Mouse (Mus musculus) cerebellum, adult 2 months (tissue): ENCODE measurements around the gene Sec24c. TPM values are rescaled to one million over a fixed set of nuclear protein-coding genes. Genes with fewer than 3 reads are reported as not detected.
"Not testable (repeated sequence)": the region's sequence is repeated elsewhere in the genome, so short reads cannot be mapped to it uniquely, and the experiment has no call there.

Source experiments
- DNase-seq, 2 experiments: peaks; one replicate each; pipeline ENCODE4 v3.0.0; 2021
- H3K27ac ChIP-seq: fragments of 200-500 bp; 2 replicates; pipeline ENCODE4 v1.5.1; 2012; ENCODE audit warnings: low read length, control low read depth, inconsistent platforms; ENCODE audit not compliant: insufficient read depth
- H3K27me3 ChIP-seq: fragments of 200-500 bp; 2 replicates; pipeline ENCODE4 v1.6.1; 2012; ENCODE audit warnings: inconsistent platforms, mild to moderate bottlenecking, low read length, moderate library complexity; ENCODE audit not compliant: control insufficient read depth, insufficient read depth
- H3K4me1 ChIP-seq: fragments of 200-500 bp; 2 replicates; pipeline ENCODE4 v1.6.1; 2011; ENCODE audit warnings: low read length; ENCODE audit not compliant: control insufficient read depth, insufficient read depth
- H3K4me3 ChIP-seq: fragments of 200-500 bp; replicated peaks from 2 replicates; pipeline ENCODE3; 2011; ENCODE audit warnings: mild to moderate bottlenecking, low read depth, low read length, control low read depth; ENCODE audit not compliant: insufficient read depth
- CTCF ChIP-seq: fragments of 200-500 bp; IDR thresholded peaks from 2 replicates; pipeline ENCODE4 v1.5.1; 2011; ENCODE audit warnings: low read depth, mild to moderate bottlenecking, control low read depth, low read length, moderate library complexity, borderline replicate concordance; ENCODE audit not compliant: insufficient read depth
- POLR2A ChIP-seq: fragments of 200-500 bp; IDR thresholded peaks from 2 replicates; pipeline ENCODE4 v1.6.1; 2011; ENCODE audit warnings: low read length, control low read depth, borderline replicate concordance; ENCODE audit not compliant: insufficient read depth
- WGBS: fragments of 180-500 bp; shearing (Covaris S2); methylation state at CpG from one replicate; pipeline ENCODE4 v1.1.7; 2018; 5-methylcytosine and 5-hydroxymethylcytosine counted together
- polyA plus RNA-seq: library from polyadenylated mRNA; depleted of rRNA; stranded (reverse); fragments of >200 nt; gene quantifications from 2 replicates; pipeline ENCODE4 v1.2.3, GENCODE M21; 2012

Gene Sec24c
- polyA plus RNA-seq, 1 experiment, result 93.3 TPM

DNA sequence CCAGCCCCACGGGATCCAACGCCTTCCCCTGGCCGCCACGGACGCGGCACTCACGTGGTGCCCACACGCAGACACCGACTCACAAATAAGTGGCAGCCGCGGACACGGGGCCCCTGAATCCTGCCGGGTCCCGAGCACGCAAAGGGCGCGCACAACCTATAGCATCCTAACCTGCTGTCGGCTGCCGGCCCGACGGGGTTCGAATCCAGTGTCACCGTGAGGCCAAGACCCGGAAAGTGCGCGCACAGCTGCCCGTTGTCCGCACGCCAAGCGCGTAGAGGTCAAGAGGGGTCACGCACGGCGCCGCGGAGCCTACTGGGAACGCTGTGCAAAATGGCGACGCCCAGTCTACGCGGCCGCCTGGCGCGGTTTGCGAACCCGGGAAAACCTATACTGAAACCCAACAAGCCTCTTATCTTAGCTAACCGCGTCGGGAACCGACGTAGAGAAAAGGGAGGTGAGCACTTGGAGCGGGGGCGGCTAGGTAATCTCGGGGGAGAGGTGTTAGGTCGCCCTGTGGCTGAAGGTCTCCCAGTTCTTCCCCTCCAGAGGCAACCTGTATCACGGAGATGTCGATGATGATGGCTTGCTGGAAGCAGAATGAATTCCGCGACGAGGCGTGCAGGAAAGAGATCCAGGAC, 28.8 kb downstream of the Sec24c start, which contains the start of gene Chchd1:
Chchd1 (plus strand) TSS at position 266 of the 641 bp plus-strand sequence.
- Histone ChIP-seq H3K27me3 (no peaks in the 10 kb centered on the region), H3K27ac (peak within 1 kb of the TSS; percentile 94), H3K4me1 (no peaks in the 10 kb centered on the region; the same call in 1 of the 2 replicates), H3K4me3 (peak within 1 kb of the TSS; percentile 98)
- WGBS, result under 1% methylated on average over 61 of the region's 61 CpGs
- peak; percentile 87 to 93 for DNase-seq
- TF ChIP-seq POLR2A, result peak; percentile 75
- no peak for TF ChIP-seq CTCF

DNA sequence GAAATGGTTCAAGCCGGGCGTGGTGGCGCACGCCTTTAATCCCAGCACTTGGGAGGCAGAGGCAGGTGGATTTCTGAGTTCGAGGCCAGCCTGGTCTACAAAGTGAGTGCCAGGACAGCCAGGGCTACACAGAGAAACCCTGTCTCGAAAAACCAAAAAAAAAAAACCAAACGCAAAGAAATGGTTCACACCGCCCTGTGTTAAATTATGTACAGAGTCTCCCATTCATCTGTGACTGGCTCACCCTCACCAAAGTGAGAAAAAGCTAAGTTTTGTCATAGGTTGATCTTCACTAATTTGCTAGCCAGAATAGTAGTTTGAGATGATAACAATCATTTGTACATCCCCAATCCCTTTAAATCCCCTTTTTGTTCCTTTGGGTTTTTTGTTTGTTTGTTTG, 29.4 kb downstream of the Sec24c start:
- H3K4me1 ChIP-seq, DNase-seq, H3K27me3 ChIP-seq, H3K27ac ChIP-seq: not testable (repeated sequence)
- 6% methylated on average over 8 of the region's 8 CpGs for WGBS
- H3K4me3 ChIP-seq, result peak overlapping the region; percentile 98

DNA sequence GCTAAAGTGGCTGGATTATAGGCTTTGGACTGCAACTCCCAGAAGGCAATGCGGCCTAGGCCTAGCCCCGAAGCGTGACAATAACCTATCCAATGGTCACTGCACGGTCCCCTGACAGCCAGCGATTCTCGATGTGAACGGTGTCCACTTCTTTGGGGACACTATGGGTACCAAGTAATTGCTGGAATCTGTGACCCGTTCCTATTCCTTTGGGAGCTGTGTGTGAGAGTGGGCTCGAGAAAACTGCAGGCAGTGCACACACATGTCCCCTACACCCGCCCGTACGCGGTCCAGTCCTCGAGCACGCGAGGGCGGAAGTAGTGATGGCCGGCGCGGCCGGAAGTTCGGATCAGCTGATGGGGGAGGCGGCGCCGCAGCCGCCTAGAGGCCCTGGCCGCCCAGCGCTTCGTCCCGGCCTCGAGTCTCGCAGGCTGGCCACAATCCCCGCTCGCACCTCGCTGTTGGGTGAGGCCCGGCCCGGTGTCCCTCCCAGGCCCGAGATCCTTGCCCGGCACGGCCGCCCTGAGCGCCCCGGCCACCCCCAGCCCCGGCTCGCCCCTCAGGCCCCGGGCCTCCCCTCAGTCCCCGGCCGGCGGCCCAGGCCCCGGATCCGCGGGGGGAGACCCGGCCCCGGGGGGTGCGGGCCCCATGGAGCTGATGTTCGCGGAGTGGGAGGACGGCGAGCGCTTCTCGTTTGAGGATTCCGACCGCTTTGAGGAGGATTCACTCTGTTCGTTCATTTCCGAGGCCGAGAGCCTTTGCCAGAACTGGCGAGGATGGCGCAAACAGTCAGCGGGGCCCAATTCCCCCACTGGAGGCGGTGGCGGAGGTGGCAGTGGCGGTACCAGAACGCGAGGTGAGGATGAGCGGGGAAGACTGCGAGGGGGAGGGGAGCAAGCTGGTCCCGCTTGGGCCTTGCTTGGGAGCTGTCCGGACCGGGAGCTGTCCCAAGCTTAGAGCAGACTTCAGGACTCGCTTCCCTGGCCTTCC, 33.4 kb downstream of the Sec24c start, which contains the start of gene Zswim8:
Zswim8 (plus strand) TSS at position 352 of the 990 bp plus-strand sequence.
- H3K27me3 ChIP-seq, result no peaks in the 10 kb centered on the region
- DNase-seq, result peak; percentile 93 to 94
- peak within 1 kb of the TSS; percentile 71 for H3K4me3 ChIP-seq
- TF ChIP-seq POLR2A (peak; percentile 83), CTCF (no peak)
- peak within 1 kb of the TSS; percentile 64; the same call in 1 of the 2 replicates for H3K27ac ChIP-seq
- peaks cover 4% of the 10 kb centered on the region; the same call in 1 of the 2 replicates for H3K4me1 ChIP-seq
- 1% methylated on average over 80 of the region's 80 CpGs for WGBS

DNA sequence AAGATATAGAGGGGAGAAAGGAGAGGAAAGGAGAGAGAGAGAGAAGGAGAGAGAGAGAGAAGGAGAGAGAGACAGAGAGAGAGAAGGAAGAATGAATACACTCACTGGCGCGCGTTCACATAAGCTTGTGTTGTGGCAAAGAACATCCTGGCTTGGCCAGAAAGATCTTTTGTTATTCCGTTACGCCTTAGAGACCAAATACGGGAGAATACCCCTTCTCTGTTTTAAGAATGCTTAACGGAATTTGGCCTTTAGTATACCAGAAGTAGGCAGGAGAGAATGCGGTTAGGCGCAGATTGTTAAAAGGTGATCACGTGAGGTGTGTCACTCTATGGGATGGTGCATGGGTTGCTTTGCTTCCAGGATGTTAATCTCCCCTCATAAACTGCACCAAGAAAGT, 34.1 kb downstream of the Sec24c start:
- DNase-seq, result no peak
- Histone ChIP-seq H3K27ac (no peak overlapping the region), H3K27me3 (no peaks in the 10 kb centered on the region), H3K4me1 (peaks cover 4% of the 10 kb centered on the region; the same call in 1 of the 2 replicates), H3K4me3 (peak overlapping the region; percentile 71)
- no peak for TF ChIP-seq CTCF
- TF ChIP-seq POLR2A, result no peak
- WGBS, result 1% methylated on average over 10 of the region's 10 CpGs

GRCm38 (mm10) chr14:20713832-20714231, 39.7 kb downstream of the Sec24c start:
- WGBS, result 65% methylated on average over 11 of the region's 11 CpGs
- Histone ChIP-seq H3K27ac (no peak overlapping the region), H3K4me3 (no peak overlapping the region), H3K4me1 (no peaks in the 10 kb centered on the region; the same call in 1 of the 2 replicates), H3K27me3 (no peaks in the 10 kb centered on the region)
- no peak for DNase-seq
- no peak for TF ChIP-seq CTCF
- TF ChIP-seq POLR2A, result no peak

GRCm38 (mm10) chr14:20718443-20718842, 44.3 kb downstream of the Sec24c start:
- 92% methylated on average over 10 of the region's 10 CpGs for WGBS
- no peak for TF ChIP-seq POLR2A
- TF ChIP-seq CTCF, result no peak
- Histone ChIP-seq H3K4me1 (no peaks in the 10 kb centered on the region), H3K27me3 (no peaks in the 10 kb centered on the region), H3K27ac (no peak overlapping the region), H3K4me3 (no peak overlapping the region)
- no peak for DNase-seq

DNA sequence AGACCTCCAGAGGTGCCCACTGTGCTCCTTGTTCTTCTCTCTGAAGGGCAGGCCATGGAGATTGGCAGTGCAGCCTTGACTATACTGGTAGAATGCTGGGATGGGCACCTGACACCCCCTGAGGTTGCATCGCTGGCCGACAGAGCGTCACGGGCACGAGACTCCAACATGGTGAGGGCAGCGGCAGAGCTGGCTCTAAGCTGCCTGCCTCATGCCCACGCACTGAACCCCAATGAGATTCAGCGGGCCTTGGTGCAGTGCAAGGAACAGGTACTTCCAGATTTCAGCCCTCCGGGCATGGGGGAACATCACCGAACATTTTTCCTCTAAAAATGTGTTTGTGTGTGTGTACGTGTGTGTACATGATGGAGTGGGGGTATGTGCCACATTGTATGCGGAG, 45.7 kb downstream of the Sec24c start:
- WGBS, result 80% methylated on average over 12 of the region's 12 CpGs
- Histone ChIP-seq H3K27me3 (no peaks in the 10 kb centered on the region), H3K4me1 (no peaks in the 10 kb centered on the region), H3K27ac (no peak overlapping the region), H3K4me3 (no peak overlapping the region)
- TF ChIP-seq CTCF (no peak), POLR2A (no peak)
- DNase-seq, result no peak

DNA sequence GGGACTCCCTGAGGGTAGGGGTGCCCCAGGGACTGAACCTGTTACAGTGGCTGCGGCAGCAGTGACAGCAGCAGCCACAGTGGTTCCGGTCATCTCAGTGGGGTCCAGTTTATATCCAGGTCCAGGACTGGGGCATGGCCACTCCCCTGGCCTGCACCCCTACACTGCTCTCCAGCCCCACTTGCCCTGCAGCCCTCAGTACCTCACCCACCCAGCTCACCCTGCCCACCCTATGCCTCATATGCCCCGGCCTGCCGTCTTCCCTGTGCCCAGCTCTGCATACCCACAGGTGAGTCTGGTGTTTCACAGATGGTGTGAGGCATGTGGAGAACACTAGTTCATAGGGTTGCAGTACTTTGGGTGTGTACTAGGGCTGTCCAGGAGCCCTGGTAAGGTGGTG, 47.3 kb downstream of the Sec24c start:
- H3K27ac ChIP-seq, result no peak overlapping the region
- 71% methylated on average over 4 of the region's 4 CpGs for WGBS
- TF ChIP-seq POLR2A, result no peak
- TF ChIP-seq CTCF, result no peak
- no peak overlapping the region for H3K4me3 ChIP-seq
- H3K4me1 ChIP-seq, result no peaks in the 10 kb centered on the region
- no peaks in the 10 kb centered on the region for H3K27me3 ChIP-seq
- DNase-seq, result no peak
